Mouse (Mus musculus) E14TG2a.4 (cell line): ENCODE data around the gene Cacna1f.

Experiments used
- CTCF ChIP-seq: conservative IDR thresholded peaks from 2 replicates; pipeline ENCODE4 v1.5.1; 2014; ENCODE audit warnings: low read length
- POU5F1 ChIP-seq: IDR thresholded peaks from 2 replicates; pipeline ENCODE4 v1.6.1; 2014; ENCODE audit warnings: low read length, borderline replicate concordance

GRCm38 (mm10) chrX:7635101-7635500, 28.2 kb downstream of the Cacna1f start:
- TF ChIP-seq CTCF (no peak), POU5F1 (no peak)
